Mouse (Mus musculus) heart, postnatal 0 days (tissue): ENCODE data around the gene Esrra. TPM values are rescaled to one million over a fixed set of nuclear protein-coding genes. Genes with fewer than 3 reads are reported as not detected.

Experiments used
- ATAC-seq: fragments of 200-750 bp; cut with Nextera tagmentation; 2 replicates; pipeline ENCODE4 v1.8.0; 2017; ENCODE audit warnings: low read depth, moderate number of reproducible peaks, moderate library complexity; ENCODE audit not compliant: insufficient read depth
- DNase-seq: peaks from one replicate; pipeline ENCODE4 v3.0.0-alpha.2; 2016; ENCODE audit warnings: low spot score
- H3K27ac ChIP-seq: fragments of 300-500 bp; sonication (generic); 2 replicates; pipeline ENCODE4 v1.5.1; 2014; ENCODE audit warnings: low read depth, mild to moderate bottlenecking
- H3K27me3 ChIP-seq: fragments of 300-500 bp; sonication (generic); 2 replicates; pipeline ENCODE4 v1.6.1; 2014; ENCODE audit warnings: low read length, mixed read lengths; ENCODE audit not compliant: control insufficient read depth, insufficient read depth
- H3K36me3 ChIP-seq: fragments of 300-500 bp; sonication (generic); replicated peaks from 2 replicates; pipeline ENCODE4 v1.6.1; 2014; ENCODE audit warnings: low read length, mixed read lengths; ENCODE audit not compliant: control insufficient read depth, insufficient read depth
- H3K4me1 ChIP-seq: fragments of 300-500 bp; sonication (generic); 2 replicates; pipeline ENCODE4 v1.6.1; 2014; ENCODE audit warnings: antibody characterized with exemption; ENCODE audit not compliant: control insufficient read depth, insufficient read depth
- H3K4me2 ChIP-seq: fragments of 300-500 bp; sonication (generic); 2 replicates; pipeline ENCODE4 v1.6.1; 2014; ENCODE audit warnings: low read depth, mild to moderate bottlenecking, low read length, moderate library complexity
- H3K4me3 ChIP-seq: fragments of 300-500 bp; sonication (generic); 2 replicates; pipeline ENCODE4 v1.5.1; 2014; ENCODE audit warnings: low read depth, low read length
- H3K9ac ChIP-seq: fragments of 300-500 bp; sonication (generic); replicated peaks from 2 replicates; pipeline ENCODE4 v1.6.1; 2014; ENCODE audit warnings: low read depth, low read length, mixed read lengths
- H3K9me3 ChIP-seq: fragments of 300-500 bp; sonication (generic); replicated peaks from 2 replicates; pipeline ENCODE4 v1.6.1; 2016; ENCODE audit warnings: low read length; ENCODE audit not compliant: control insufficient read depth
- CTCF ChIP-seq: IDR thresholded peaks from 2 replicates; pipeline ENCODE4 v1.5.1; 2016; ENCODE audit warnings: antibody characterized with exemption, control low read depth, low read depth
- EP300 ChIP-seq: IDR thresholded peaks from 2 replicates; pipeline ENCODE4 v1.6.1; 2016; ENCODE audit warnings: antibody characterized with exemption, low read depth
- WGBS: fragments of 180-500 bp; shearing (Covaris S2); extraction: QIAGEN DNeasy Blood & Tissue Kit; methylation state at CpG from one replicate; pipeline ENCODE4 v1.1.7; 2014; 5-methylcytosine and 5-hydroxymethylcytosine counted together
- polyA plus RNA-seq: library from polyadenylated mRNA; unstranded; fragments of >200 nt; fragmentation: Nextera tagmentation; extraction: Ambion mirVana; gene quantifications from 2 replicates; pipeline ENCODE4 v1.2.1, GENCODE M21; 2015
- total RNA-seq: library from RNA; depleted of rRNA; stranded (reverse); fragments of >200 nt; gene quantifications from 2 replicates; pipeline ENCODE4 v1.2.3, GENCODE M21; 2014; ENCODE audit warnings: low replicate concordance

The Esrra gene
- total and polyA plus RNA-seq, 2 experiments from 2014 or later, result 51.7 to 189 TPM

- peaks cover 39% of the 10 kb centered on the region for H3K27me3 ChIP-seq
- WGBS, result 5% methylated on average over 39 of the region's 39 CpGs
- peaks cover 30% of the 10 kb centered on the region for H3K4me1 ChIP-seq
These were observed 3.1 kb upstream of the Esrra start for GRCm38 (mm10) chr19:6924461-6925306.

GRCm38 (mm10) chr19:6922901-6923735 is 1.5 kb upstream of the Esrra start:
- peak overlapping the region; percentile 47; the same call in 1 of the 2 replicates for H3K9ac ChIP-seq
- ATAC-seq (no peak), DNase-seq (no peak)
- no peaks in the 10 kb centered on the region for H3K9me3 ChIP-seq
- H3K4me1 ChIP-seq, result peaks cover 30% of the 10 kb centered on the region
- TF ChIP-seq EP300, result no peak
- no peak for TF ChIP-seq CTCF
- peaks cover 36% of the 10 kb centered on the region for H3K27me3 ChIP-seq
- 66% methylated on average over 6 of the region's 6 CpGs for WGBS
- H3K4me2 ChIP-seq, result peak overlapping the region; percentile 90; the same call in 1 of the 2 replicates
- H3K27ac ChIP-seq, result peak overlapping the region; percentile 91
- peak overlapping the region; percentile 86; the same call in 1 of the 2 replicates for H3K4me3 ChIP-seq
- 0 out of 2 replicates have a peak, but pooled peaks cover 8% of the 10 kb centered on the region for H3K36me3 ChIP-seq

More at GRCm38 (mm10) chr19:6924461-6925306, 3.1 kb upstream of the Esrra start:
- Histone ChIP-seq H3K36me3 (no peaks in the 10 kb centered on the region), H3K4me2 (peak overlapping the region; percentile 39), H3K9me3 (no peaks in the 10 kb centered on the region), H3K27ac (no peak overlapping the region), H3K4me3 (peak overlapping the region; percentile 19), H3K9ac (no peak overlapping the region)
- ATAC-seq (no peak), DNase-seq (peak; percentile 76)
- peak; percentile 73 for TF ChIP-seq CTCF
- no peak for TF ChIP-seq EP300

- 2% methylated on average over 38 of the region's 48 CpGs for WGBS
- Histone ChIP-seq H3K27me3 (peaks cover 15% of the 10 kb centered on the region), H3K9me3 (no peaks in the 10 kb centered on the region), H3K4me2 (peak overlapping the region; percentile 90), H3K9ac (peak overlapping the region; percentile 94), H3K36me3 (0 out of 2 replicates have a peak, but pooled peaks cover 8% of the 10 kb centered on the region), H3K4me1 (peaks cover 22% of the 10 kb centered on the region), H3K4me3 (peak overlapping the region; percentile 86), H3K27ac (peak overlapping the region; percentile 96)
- no peak; the same call in 1 of the 2 replicates for ATAC-seq
- TF ChIP-seq EP300 (no peak), CTCF (no peak)
- DNase-seq, result no peak
These were observed 624 bp downstream of the Esrra start for GRCm38 (mm10) chr19:6920741-6921636.

DNA sequence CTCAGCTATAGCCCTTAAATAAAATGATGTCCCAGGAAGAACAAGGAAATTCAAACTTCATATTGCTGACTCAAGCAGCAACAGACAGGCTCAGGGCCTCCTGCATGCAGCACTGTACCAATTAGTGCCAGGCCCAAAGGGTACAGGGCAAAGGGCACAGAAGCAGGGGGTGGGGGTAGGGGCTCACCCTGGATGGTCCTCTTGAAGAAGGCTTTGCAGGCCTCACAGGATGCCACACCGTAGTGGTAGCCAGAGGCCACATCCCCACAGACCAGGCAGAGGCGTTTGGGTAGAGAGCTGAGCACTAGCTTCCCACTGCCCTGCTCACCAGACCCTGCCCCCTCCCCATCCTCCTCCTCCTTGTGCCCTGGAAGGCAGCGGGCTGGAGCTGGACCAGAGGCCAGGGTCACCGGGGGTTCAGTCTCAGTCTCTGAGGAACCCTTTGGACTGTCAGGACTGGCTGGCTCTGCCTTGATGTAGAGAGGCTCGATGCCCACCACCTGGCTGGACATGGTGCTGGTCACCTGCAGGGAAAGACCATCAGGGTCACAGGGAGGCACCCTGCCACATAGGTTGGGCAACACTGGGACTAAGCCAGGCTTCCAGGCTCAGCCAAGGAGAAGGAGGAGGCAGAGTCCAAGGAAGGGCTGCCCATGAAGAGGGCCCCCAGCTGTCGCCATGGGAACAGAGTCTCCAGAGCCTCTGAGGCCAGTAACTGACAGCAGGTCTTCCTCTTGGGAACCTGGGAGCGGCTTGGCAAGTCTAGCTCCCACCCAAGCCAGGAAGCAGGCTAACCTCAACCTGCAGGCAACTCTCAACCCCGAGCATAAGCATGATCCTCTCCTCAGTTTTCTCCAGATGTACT is 1.5 kb downstream of the Esrra start:
- ATAC-seq, result no peak
- H3K27ac ChIP-seq, result peak overlapping the region; percentile 96
- WGBS, result 29% methylated on average over 8 of the region's 8 CpGs
- 0 out of 2 replicates have a peak, but pooled peaks cover 8% of the 10 kb centered on the region for H3K36me3 ChIP-seq
- peak overlapping the region; percentile 90 for H3K4me2 ChIP-seq
- no peak for TF ChIP-seq EP300
- peaks cover 17% of the 10 kb centered on the region for H3K4me1 ChIP-seq
- no peaks in the 10 kb centered on the region for H3K9me3 ChIP-seq
- H3K27me3 ChIP-seq, result peaks cover 6% of the 10 kb centered on the region
- DNase-seq, result no peak
- H3K4me3 ChIP-seq, result peak overlapping the region; percentile 86
- peak overlapping the region; percentile 94 for H3K9ac ChIP-seq
